In genomic region chr7:37625758-37626157, GRCm38 (mm10) we compare ENCODE assay signal across 13 mouse cellular contexts.
DNase-seq lines count a peak whose midpoint lies in the region; ATAC-seq and TF ChIP-seq lines count a peak whose summit lies in the region.
"Had no signal": no experiment of that assay in that cellular context is flagged by ENCODE, and none has a peak within 500 bp of the region (broad histone marks: within the 10 kb centered on the region; RNA-seq: fewer than 3 reads in every experiment).

No protein-coding gene starts in this region.

- H3K9ac ChIP-seq in neural tube, embryonic 11.5 days (ENCODE audit: low read length) = no peak overlapping the region
- no peak overlapping the region for H3K9ac ChIP-seq in forebrain, embryonic 13.5 days
- 0 out of 2 replicates have a peak overlapping the region, but pooled peaks have one; percentile 9 for H3K9ac ChIP-seq in hindbrain, postnatal 0 days (replicated peaks; ENCODE audit: low read length)
- no peak overlapping the region for H3K9ac ChIP-seq in liver, embryonic 11.5 days (ENCODE audit: low read depth, low read length)
- H3K9ac ChIP-seq: heart, embryonic 15.5 days; intestine, embryonic 15.5 days; liver, embryonic 13.5 days had no signal

- H3K36me3 ChIP-seq in neural tube, embryonic 11.5 days (ENCODE audit: control insufficient read depth, insufficient read depth, low read length) = no peaks in the 10 kb centered on the region
- no peaks in the 10 kb centered on the region for H3K36me3 ChIP-seq in forebrain, embryonic 13.5 days (ENCODE audit: poor library complexity, severe bottlenecking)
- no peaks in the 10 kb centered on the region for H3K36me3 ChIP-seq in hindbrain, postnatal 0 days (ENCODE audit: insufficient read depth, low read length)
- no peaks in the 10 kb centered on the region for H3K36me3 ChIP-seq in liver, embryonic 11.5 days (ENCODE audit: control insufficient read depth, insufficient read depth, low read length)
- H3K36me3 ChIP-seq: heart, embryonic 15.5 days; intestine, embryonic 15.5 days; liver, embryonic 13.5 days had no signal

- DNase-seq in neural tube, embryonic 11.5 days (ENCODE audit: low spot score) = peak; percentile 27
- DNase-seq in neural tube, embryonic 10.5 days (ENCODE audit: extremely low spot score, low spot score) = no peak
- DNase-seq in hindbrain, postnatal 0 days (ENCODE audit: low spot score) = peak; percentile 48
- no peak for DNase-seq in liver, embryonic 11.5 days (ENCODE audit: low spot score)
- no peak for DNase-seq in lung, adult 2 months
- DNase-seq in spleen, postnatal 10 days (ENCODE audit: low spot score in 2 of 2) = no peak
- DNase-seq: kidney, postnatal 10 days; liver, embryonic 13.5 days; spleen, adult 18-20 months had no signal

- H3K9me3 ChIP-seq in neural tube, embryonic 11.5 days (ENCODE audit: control insufficient read depth, low read length) = no peaks in the 10 kb centered on the region
- no peaks in the 10 kb centered on the region for H3K9me3 ChIP-seq in forebrain, embryonic 13.5 days (replicated peaks)
- H3K9me3 ChIP-seq in hindbrain, postnatal 0 days (ENCODE audit: low read length) = no peaks in the 10 kb centered on the region
- H3K9me3 ChIP-seq in liver, embryonic 11.5 days (ENCODE audit: control insufficient read depth, low read length) = no peaks in the 10 kb centered on the region
- H3K9me3 ChIP-seq: heart, embryonic 15.5 days; intestine, embryonic 15.5 days; liver, embryonic 13.5 days had no signal

- H3K4me3 ChIP-seq in neural tube, embryonic 11.5 days (ENCODE audit: low read depth, low read length) = no peak overlapping the region
- H3K4me3 ChIP-seq in forebrain, embryonic 13.5 days = no peak overlapping the region
- no peak overlapping the region for H3K4me3 ChIP-seq in hindbrain, postnatal 0 days (ENCODE audit: low read length)
- H3K4me3 ChIP-seq in liver, embryonic 11.5 days (ENCODE audit: low read depth, low read length) = no peak overlapping the region
- H3K4me3 ChIP-seq in lung, adult 2 months (replicated peaks; ENCODE audit: extremely low read depth, low read depth, low read length) = no peak overlapping the region
- H3K4me3 ChIP-seq: intestine, embryonic 15.5 days; liver, embryonic 13.5 days had no signal

- H3K4me2 ChIP-seq in neural tube, embryonic 11.5 days (ENCODE audit: low read depth) = no peak overlapping the region
- H3K4me2 ChIP-seq in forebrain, embryonic 13.5 days = peak overlapping the region; percentile 32; the same call in 1 of the 2 replicates
- H3K4me2 ChIP-seq in hindbrain, postnatal 0 days (ENCODE audit: low read depth, low read length) = no peak overlapping the region
- no peak overlapping the region for H3K4me2 ChIP-seq in liver, embryonic 11.5 days
- H3K4me2 ChIP-seq: intestine, embryonic 15.5 days; liver, embryonic 13.5 days had no signal

- no peak for TF ChIP-seq CTCF in hindbrain, postnatal 0 days (IDR thresholded peaks at IDR 0.05; ENCODE audit: low read depth)
- no peak for TF ChIP-seq CTCF in lung, adult 2 months (IDR thresholded peaks at IDR 0.05; ENCODE audit: insufficient read depth, low read length)

- no peak for TF ChIP-seq POLR2A in lung, adult 2 months (IDR thresholded peaks at IDR 0.05; ENCODE audit: borderline replicate concordance, extremely low read depth, low read depth, low read length)

- H3K27me3 ChIP-seq in neural tube, embryonic 11.5 days (ENCODE audit: control insufficient read depth, insufficient read depth, low read length) = no peaks in the 10 kb centered on the region
- H3K27me3 ChIP-seq in forebrain, embryonic 13.5 days = no peaks in the 10 kb centered on the region
- H3K27me3 ChIP-seq in hindbrain, postnatal 0 days (ENCODE audit: insufficient read depth, low read length) = no peaks in the 10 kb centered on the region
- H3K27me3 ChIP-seq in liver, embryonic 11.5 days (replicated peaks; ENCODE audit: control insufficient read depth, insufficient read depth, low read length) = peaks cover 28% of the 10 kb centered on the region

- peak; percentile 23; the same call in 1 of the 2 replicates for ATAC-seq in neural tube, embryonic 11.5 days (ENCODE audit: insufficient read depth, low FRiP score, low TSS enrichment)
- ATAC-seq in forebrain, embryonic 13.5 days = peak; percentile 46
- no peak for ATAC-seq in hindbrain, postnatal 0 days
- ATAC-seq in liver, embryonic 11.5 days (replicated peaks; ENCODE audit: low FRiP score) = no peak
- ATAC-seq: intestine, embryonic 15.5 days had no signal

- 17% methylated on average over 8 of the region's 8 CpGs for WGBS in neural tube, embryonic 11.5 days
- WGBS in forebrain, embryonic 13.5 days = 7% methylated on average over 8 of the region's 8 CpGs
- 26% methylated on average over 8 of the region's 8 CpGs for WGBS in hindbrain, postnatal 0 days
- 36% methylated on average over 8 of the region's 8 CpGs for WGBS in liver, embryonic 11.5 days
- 82% methylated on average over 8 of the region's 8 CpGs for WGBS in lung, adult 2 months

- H3K27ac ChIP-seq in neural tube, embryonic 11.5 days (ENCODE audit: low read depth, low read length) = no peak overlapping the region
- H3K27ac ChIP-seq in forebrain, embryonic 13.5 days = peak overlapping the region; percentile 72
- peak overlapping the region; percentile 74 for H3K27ac ChIP-seq in hindbrain, postnatal 0 days
- H3K27ac ChIP-seq in liver, embryonic 11.5 days (ENCODE audit: low read depth, low read length) = no peak overlapping the region
- H3K27ac ChIP-seq: heart, embryonic 15.5 days; intestine, embryonic 15.5 days; liver, embryonic 13.5 days; macrophage had no signal

- peaks cover 7% of the 10 kb centered on the region for H3K4me1 ChIP-seq in neural tube, embryonic 11.5 days (ENCODE audit: control insufficient read depth, insufficient read depth, low read length)
- H3K4me1 ChIP-seq in forebrain, embryonic 13.5 days = peaks cover 57% of the 10 kb centered on the region
- peaks cover 12% of the 10 kb centered on the region; the same call in 1 of the 2 replicates for H3K4me1 ChIP-seq in hindbrain, postnatal 0 days (ENCODE audit: insufficient read depth, low read length)
- no peaks in the 10 kb centered on the region for H3K4me1 ChIP-seq in liver, embryonic 11.5 days (replicated peaks; ENCODE audit: control insufficient read depth, insufficient read depth, low read length)
- H3K4me1 ChIP-seq in lung, adult 2 months (ENCODE audit: control insufficient read depth, insufficient read depth, low read length) = no peaks in the 10 kb centered on the region; the same call in 1 of the 2 replicates
- H3K4me1 ChIP-seq: liver, embryonic 13.5 days had no signal

Comparison
In these comparisons a context has a peak if more than half of its experiments do, and no peak if none do; other contexts are left out.
1. DNase-seq: peak in neural tube, embryonic 11.5 days (single experiment) and hindbrain, postnatal 0 days (single experiment); none in neural tube, embryonic 10.5 days (single experiment), liver, embryonic 11.5 days (single experiment), lung, adult 2 months (single experiment) and spleen, postnatal 10 days (0 of 2).
2. ATAC-seq: peak in neural tube, embryonic 11.5 days (single experiment) and forebrain, embryonic 13.5 days (single experiment); none in hindbrain, postnatal 0 days (single experiment) and liver, embryonic 11.5 days (single experiment).
3. H3K27ac ChIP-seq: peak in forebrain, embryonic 13.5 days (single experiment) and hindbrain, postnatal 0 days (single experiment); none in neural tube, embryonic 11.5 days (single experiment) and liver, embryonic 11.5 days (single experiment).